Mouse (Mus musculus) hindbrain, embryonic 12.5 days (tissue): ENCODE results near the gene Mrpl45. TPM values are rescaled to one million over a fixed set of nuclear protein-coding genes. Genes with fewer than 3 reads are reported as not detected.

Experiments used
- ATAC-seq: fragments of 200-750 bp; cut with Nextera tagmentation; 2 replicates; pipeline ENCODE4 v1.8.0; 2017; ENCODE audit warnings: moderate TSS enrichment; ENCODE audit not compliant: low FRiP score
- H3K27ac ChIP-seq: fragments of 300-500 bp; sonication (generic); 2 replicates; pipeline ENCODE4 v1.5.1; 2016; ENCODE audit warnings: mild to moderate bottlenecking
- H3K27me3 ChIP-seq: fragments of 300-500 bp; sonication (generic); 2 replicates; pipeline ENCODE4 v1.6.1; 2016; ENCODE audit warnings: mild to moderate bottlenecking
- H3K36me3 ChIP-seq: fragments of 300-500 bp; sonication (generic); 2 replicates; pipeline ENCODE4 v1.6.1; 2016; ENCODE audit warnings: mild to moderate bottlenecking
- H3K4me1 ChIP-seq: fragments of 300-500 bp; sonication (generic); 2 replicates; pipeline ENCODE4 v1.6.1; 2016
- H3K4me2 ChIP-seq: fragments of 300-500 bp; sonication (generic); replicated peaks from 2 replicates; pipeline ENCODE4 v1.6.1; 2016; ENCODE audit warnings: mild to moderate bottlenecking
- H3K4me3 ChIP-seq: fragments of 300-500 bp; sonication (generic); 2 replicates; pipeline ENCODE4 v1.5.1; 2016; ENCODE audit warnings: mild to moderate bottlenecking
- H3K9ac ChIP-seq: fragments of 300-500 bp; sonication (generic); 2 replicates; pipeline ENCODE4 v1.6.1; 2016; ENCODE audit warnings: mild to moderate bottlenecking, moderate library complexity
- H3K9me3 ChIP-seq: fragments of 300-500 bp; sonication (generic); replicated peaks from 2 replicates; pipeline ENCODE4 v1.6.1; 2016; ENCODE audit warnings: mild to moderate bottlenecking
- WGBS: fragments of 180-500 bp; shearing (Covaris S2); methylation state at CpG from one replicate; pipeline ENCODE4 v1.1.7; 2016; 5-methylcytosine and 5-hydroxymethylcytosine counted together
- polyA plus RNA-seq: library from polyadenylated mRNA; unstranded; fragments of >200 nt; fragmentation: Nextera tagmentation; extraction: Ambion mirVana; gene quantifications from 2 replicates; pipeline ENCODE4 v1.2.1, GENCODE M21; 2016

The Mrpl45 gene
- polyA plus RNA-seq, 1 experiment from 2014 or later = 44.9 TPM

DNA sequence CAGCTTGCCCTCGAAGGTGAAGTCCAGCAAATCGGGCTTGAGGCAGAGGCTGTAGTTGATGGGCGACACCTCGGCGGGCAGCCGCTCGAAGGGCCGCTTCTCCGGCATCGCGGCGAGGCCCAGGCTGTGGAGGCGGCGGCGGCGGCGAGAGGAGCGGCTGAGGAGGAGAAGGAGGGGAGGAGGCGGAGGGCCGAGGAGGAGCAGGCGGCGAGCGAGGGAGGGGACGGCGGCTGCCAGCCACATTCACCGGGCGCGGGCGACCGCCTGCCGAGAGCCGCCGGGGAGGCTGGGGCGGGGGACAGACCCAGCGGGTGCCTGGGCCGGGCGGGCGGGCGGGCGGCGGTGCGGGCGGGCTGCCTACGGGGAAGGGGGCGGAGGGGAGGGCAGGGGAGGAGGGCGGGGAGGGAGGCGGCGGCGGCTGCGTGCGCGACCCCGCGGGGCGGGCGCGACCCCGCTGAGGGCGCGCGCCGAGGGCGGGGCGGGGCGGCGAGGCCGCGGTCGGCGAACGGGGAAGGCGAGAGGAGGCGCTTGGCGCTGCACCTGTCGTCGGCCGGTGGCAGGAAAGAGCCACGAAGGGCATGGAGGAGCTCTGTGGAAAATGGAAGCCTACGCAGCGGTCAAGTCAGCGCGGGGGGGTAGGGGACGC is 35.2 kb upstream of the Mrpl45 start, which contains the start of gene Npepps:
Gene Npepps (minus strand): TSS at position 423 of the 646 bp plus-strand sequence.
- Histone ChIP-seq H3K36me3 (no peaks in the 10 kb centered on the region), H3K27ac (peak within 1 kb of the TSS; percentile 95), H3K9me3 (no peaks in the 10 kb centered on the region), H3K4me1 (peaks cover 18% of the 10 kb centered on the region), H3K4me3 (peak within 1 kb of the TSS; percentile 98), H3K9ac (peak within 1 kb of the TSS; percentile 91), H3K27me3 (no peaks in the 10 kb centered on the region), H3K4me2 (peak within 1 kb of the TSS; percentile 62)
- peak; percentile 60 for ATAC-seq
- WGBS = 1% methylated on average over 55 of the region's 83 CpGs

DNA sequence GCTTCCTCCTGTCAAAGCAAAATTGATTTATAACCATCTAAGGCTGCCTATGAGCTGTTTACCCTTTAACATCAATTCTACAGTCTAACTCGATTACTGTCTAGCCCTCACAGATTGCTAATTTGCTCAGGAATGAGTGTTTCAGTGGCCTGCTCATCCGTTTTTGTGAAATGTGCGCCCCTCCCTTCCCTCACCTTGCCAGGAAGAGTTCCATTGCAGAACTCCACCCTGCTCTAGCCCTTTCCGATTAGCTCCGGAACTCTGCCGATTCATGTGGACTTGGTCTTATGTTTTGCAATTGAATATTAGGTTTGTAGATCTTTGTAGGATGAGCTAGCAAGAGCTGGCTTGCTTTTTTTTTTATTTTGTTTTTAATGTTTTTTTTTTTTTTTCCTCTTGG is 33.3 kb upstream of the Mrpl45 start:
- no peak overlapping the region for H3K27ac ChIP-seq
- H3K9me3 ChIP-seq = no peaks in the 10 kb centered on the region
- no peak overlapping the region for H3K9ac ChIP-seq
- no peaks in the 10 kb centered on the region for H3K36me3 ChIP-seq
- ATAC-seq = no peak
- H3K4me1 ChIP-seq = peaks cover 15% of the 10 kb centered on the region
- 86% methylated on average over 6 of the region's 6 CpGs for WGBS
- no peak overlapping the region for H3K4me3 ChIP-seq
- no peak overlapping the region for H3K4me2 ChIP-seq
- H3K27me3 ChIP-seq = no peaks in the 10 kb centered on the region

DNA sequence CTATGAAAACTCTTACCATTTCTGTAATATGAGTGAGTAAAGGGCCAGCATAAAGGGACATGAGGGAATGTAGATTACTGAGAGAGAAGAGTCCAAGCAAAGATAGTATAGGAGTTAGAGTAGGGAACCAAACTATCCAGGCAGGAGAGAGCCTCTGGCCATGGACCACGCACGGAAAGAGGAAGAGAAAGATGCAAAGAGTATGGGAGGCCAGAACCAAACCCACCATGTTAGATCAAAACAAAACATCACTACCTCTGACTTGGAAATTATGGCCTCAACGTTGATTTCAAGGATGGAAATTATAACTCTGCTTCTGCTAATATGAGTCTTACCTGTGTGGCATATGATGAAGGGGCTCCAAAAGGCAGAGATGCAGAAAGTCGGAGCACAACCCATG is 30.7 kb upstream of the Mrpl45 start:
- H3K9me3 ChIP-seq = no peaks in the 10 kb centered on the region
- H3K27ac ChIP-seq = no peak overlapping the region
- H3K36me3 ChIP-seq = no peaks in the 10 kb centered on the region
- peaks cover 4% of the 10 kb centered on the region; the same call in 1 of the 2 replicates for H3K4me1 ChIP-seq
- no peak overlapping the region for H3K4me3 ChIP-seq
- WGBS = 76% methylated on average over 4 of the region's 4 CpGs
- H3K9ac ChIP-seq = no peak overlapping the region
- ATAC-seq = no peak
- H3K4me2 ChIP-seq = no peak overlapping the region
- no peaks in the 10 kb centered on the region for H3K27me3 ChIP-seq

DNA sequence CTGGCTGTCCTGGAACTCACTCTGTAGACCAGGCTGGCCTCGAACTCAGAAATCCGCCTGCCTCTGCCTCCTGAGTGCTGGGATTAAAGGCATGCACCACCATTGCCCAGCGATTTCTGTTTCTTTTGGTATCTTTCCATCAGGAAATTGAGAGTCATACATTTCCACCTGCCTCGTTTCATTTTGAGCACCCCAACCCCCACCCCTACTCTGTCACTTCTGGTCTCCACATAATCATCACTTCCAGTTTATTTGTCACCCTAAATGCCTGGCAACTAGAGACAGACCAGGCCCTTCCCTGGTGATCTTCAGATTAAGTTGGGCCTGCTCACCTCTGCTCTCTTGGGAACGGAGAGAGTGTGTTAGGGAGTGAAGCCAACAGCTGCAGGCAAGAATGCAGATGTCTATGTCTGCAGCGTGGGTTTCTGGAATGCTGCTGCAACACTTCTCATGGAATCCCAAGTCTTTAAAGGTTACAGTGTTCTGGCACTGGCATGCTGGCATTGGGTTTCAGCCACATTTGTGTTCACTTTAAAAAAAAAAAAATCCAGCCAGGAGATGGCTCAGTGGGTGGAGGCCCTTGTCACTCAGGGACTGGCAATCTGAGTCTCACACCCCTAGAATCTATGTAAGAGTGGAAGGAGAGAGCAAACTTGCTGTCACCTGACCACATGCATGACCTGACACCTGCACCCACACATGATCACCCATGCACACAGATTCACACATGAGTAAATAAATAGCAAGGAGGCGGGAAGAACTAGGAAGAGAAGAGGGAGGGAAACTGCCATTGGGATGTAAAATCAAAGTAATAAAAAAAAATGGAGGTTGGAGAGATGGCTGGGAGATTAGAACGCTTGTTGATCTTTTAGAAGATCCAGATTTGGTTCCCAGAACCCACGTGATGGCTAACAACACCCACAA is 29.4 kb upstream of the Mrpl45 start:
- Histone ChIP-seq H3K9me3 (no peaks in the 10 kb centered on the region), H3K27me3 (no peaks in the 10 kb centered on the region), H3K9ac (no peak overlapping the region), H3K27ac (no peak overlapping the region), H3K4me1 (peaks cover 7% of the 10 kb centered on the region; the same call in 1 of the 2 replicates), H3K4me2 (no peak overlapping the region), H3K4me3 (no peak overlapping the region), H3K36me3 (no peaks in the 10 kb centered on the region)
- no peak for ATAC-seq
- 82% methylated on average over 9 of the region's 9 CpGs for WGBS

DNA sequence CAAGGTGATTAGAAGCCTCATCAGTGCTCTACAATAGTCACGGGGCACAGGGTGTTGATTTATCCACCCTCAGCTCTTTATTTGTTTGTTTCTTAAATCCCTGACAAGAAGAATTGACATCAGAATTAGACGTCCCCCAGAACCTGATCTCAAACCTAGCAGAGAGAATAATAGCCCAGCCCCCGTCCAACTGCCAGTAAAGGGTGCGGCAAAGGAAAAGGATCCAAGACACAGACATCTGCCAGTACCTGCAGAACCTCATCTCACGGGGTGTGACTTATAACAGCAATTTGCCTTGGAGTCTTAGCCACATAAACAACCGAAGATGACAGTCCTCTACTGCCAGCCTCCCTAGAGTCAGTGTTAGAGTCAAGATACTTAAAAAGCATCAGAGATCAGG is 28.5 kb upstream of the Mrpl45 start:
- Histone ChIP-seq H3K27me3 (no peaks in the 10 kb centered on the region), H3K9ac (no peak overlapping the region), H3K9me3 (no peaks in the 10 kb centered on the region), H3K4me1 (peaks cover 7% of the 10 kb centered on the region; the same call in 1 of the 2 replicates), H3K4me2 (no peak overlapping the region), H3K4me3 (no peak overlapping the region), H3K27ac (no peak overlapping the region), H3K36me3 (no peaks in the 10 kb centered on the region)
- WGBS = 63% methylated on average over 6 of the region's 6 CpGs
- ATAC-seq = no peak

DNA sequence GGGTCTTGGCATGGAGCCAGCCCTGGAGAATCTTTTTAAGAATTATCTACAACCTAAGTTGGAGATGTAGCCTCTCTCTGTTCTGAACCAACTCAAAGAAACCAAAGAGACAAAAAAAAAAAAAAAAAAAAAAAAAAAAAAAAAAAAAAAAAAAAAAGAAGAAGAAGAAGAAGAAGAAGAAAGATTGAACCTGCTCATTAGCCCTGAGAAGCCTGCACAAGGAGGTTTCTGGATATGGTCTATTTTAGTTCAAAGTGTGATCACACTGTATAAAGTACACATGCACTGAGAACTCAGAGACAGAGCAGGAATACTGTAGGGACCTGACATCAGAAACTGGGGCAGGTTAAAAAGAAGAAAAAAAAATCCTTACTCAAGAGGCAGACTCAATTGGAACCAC is 27.9 kb upstream of the Mrpl45 start:
- Histone ChIP-seq H3K4me1 (peaks cover 7% of the 10 kb centered on the region; the same call in 1 of the 2 replicates), H3K9me3 (no peaks in the 10 kb centered on the region), H3K9ac (no peak overlapping the region), H3K4me2 (no peak overlapping the region), H3K36me3 (no peaks in the 10 kb centered on the region), H3K27me3 (no peaks in the 10 kb centered on the region), H3K27ac (no peak overlapping the region), H3K4me3 (no peak overlapping the region)
- ATAC-seq = no peak

DNA sequence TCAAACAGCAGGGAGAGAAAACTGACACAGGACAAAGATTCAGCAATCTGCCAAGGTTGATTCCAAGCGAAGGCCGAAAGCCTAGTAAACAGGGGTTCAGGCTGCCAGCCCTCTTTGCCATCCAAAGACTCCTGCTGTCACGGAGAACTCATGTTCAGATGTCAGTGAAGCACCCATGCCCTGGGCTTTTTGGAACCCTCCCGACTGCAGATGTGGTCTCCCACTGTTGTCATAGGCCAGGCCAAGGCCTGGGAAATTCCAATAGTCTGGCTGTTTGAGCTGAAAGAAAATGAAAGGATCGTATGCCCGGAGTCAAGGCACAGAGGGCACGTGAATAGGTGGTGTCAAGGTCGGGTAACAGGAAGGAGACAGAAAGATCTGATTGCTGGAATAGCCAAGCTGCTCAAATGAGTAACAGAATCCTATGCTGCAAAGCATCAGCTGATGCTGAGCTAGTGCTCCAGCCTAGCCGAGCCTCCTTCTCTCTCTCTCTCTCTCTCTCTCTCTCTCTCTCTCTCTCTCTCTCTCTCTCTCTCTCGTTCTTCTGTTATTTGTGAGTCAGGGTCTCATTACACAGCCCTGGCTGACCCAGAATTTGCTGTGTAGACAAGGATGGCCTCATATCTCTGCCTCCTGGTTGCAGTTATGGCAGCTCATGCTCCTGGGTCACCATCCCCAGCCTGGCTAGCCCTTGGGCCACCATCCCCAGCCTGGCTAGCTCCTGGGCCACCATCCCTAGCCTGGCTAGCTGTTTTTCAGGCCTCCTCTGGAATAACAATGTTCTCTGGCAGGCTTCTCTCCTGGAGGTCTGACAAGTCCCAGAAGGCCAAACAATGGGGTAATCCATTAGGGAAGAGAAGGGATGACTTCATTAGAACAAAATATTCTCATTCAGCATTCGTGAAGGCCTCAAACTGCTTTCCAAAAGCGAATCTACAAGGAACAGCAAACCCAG is 26.0 kb upstream of the Mrpl45 start:
- no peak overlapping the region for H3K4me3 ChIP-seq
- peaks cover 7% of the 10 kb centered on the region; the same call in 1 of the 2 replicates for H3K4me1 ChIP-seq
- H3K9ac ChIP-seq = no peak overlapping the region
- no peak for ATAC-seq
- no peak overlapping the region for H3K27ac ChIP-seq
- WGBS = 39% methylated on average over 12 of the region's 12 CpGs
- no peaks in the 10 kb centered on the region for H3K36me3 ChIP-seq
- H3K27me3 ChIP-seq = no peaks in the 10 kb centered on the region
- H3K9me3 ChIP-seq = no peaks in the 10 kb centered on the region
- no peak overlapping the region for H3K4me2 ChIP-seq

DNA sequence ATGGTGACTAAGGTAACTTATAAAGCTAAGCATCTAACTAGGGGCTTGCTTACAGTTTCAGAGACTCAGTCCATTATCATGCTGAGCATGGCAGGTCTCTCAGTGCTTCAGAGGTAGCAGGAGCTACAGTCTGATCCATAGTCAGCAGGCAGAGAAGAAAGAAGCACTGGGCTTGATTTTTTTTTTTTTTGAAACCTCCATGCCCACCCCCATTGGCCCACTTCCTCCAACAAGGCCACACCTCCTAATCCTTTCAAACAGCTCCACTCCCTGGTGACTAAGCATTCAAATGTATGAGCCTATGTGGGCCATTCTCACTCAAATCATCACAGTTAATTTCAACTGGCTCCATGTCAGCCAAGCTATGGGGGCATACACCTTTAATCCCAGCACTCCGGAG is 22.8 kb upstream of the Mrpl45 start:
- no peaks in the 10 kb centered on the region for H3K9me3 ChIP-seq
- H3K27me3 ChIP-seq = no peaks in the 10 kb centered on the region
- no peaks in the 10 kb centered on the region for H3K36me3 ChIP-seq
- no peak overlapping the region for H3K27ac ChIP-seq
- no peak overlapping the region for H3K4me2 ChIP-seq
- peaks cover 7% of the 10 kb centered on the region; the same call in 1 of the 2 replicates for H3K4me1 ChIP-seq
- no peak for ATAC-seq
- H3K4me3 ChIP-seq = no peak overlapping the region
- 94% methylated on average over 1 of the region's 1 CpGs for WGBS
- no peak overlapping the region for H3K9ac ChIP-seq

DNA sequence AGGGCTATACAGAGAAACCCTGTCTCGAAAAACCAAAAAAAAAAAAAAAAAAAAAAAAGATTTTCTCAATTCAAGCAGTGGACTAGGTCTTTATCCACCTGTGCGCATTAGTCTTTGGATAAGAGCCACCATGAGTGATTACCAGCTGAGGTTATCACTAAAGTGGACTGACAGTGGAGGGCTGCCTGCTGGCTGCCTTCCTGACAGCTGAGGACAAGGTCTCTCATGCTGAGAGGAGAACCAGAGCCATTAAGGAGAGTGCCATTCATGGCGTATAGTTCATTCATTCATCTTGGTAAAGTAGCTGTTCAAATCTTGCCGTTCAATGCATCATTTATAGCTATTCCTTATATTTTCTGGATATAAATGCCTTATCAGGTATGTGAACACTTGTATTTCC is 19.0 kb upstream of the Mrpl45 start:
- ATAC-seq = no peak
- Histone ChIP-seq H3K9me3 (no peaks in the 10 kb centered on the region), H3K4me2 (no peak overlapping the region), H3K9ac (no peak overlapping the region), H3K4me3 (no peak overlapping the region), H3K4me1 (no peaks in the 10 kb centered on the region), H3K27ac (no peak overlapping the region), H3K36me3 (no peaks in the 10 kb centered on the region), H3K27me3 (no peaks in the 10 kb centered on the region)
- 88% methylated on average over 3 of the region's 4 CpGs for WGBS

DNA sequence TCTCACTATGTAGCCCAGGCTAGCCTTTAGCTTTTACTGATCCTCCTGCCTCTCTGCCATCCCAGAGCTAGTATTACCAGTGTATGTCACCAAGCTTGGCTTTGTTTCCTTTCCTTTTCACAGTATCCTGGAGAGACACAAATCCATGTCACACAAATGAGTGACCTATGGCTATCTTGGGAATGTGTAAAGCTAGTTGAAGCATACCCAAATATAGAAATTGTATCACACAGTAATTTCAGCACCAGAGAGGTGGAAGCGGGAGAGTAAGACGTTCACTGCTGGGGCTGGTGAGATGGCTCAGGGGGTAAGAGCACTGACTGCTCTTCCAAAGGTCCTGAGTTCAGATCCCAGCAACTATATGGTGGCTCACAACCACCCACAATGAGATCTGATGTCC is 15.6 kb upstream of the Mrpl45 start:
- Histone ChIP-seq H3K27ac (no peak overlapping the region), H3K9ac (no peak overlapping the region), H3K27me3 (no peaks in the 10 kb centered on the region), H3K4me3 (no peak overlapping the region), H3K4me1 (no peaks in the 10 kb centered on the region), H3K36me3 (no peaks in the 10 kb centered on the region), H3K4me2 (no peak overlapping the region), H3K9me3 (no peaks in the 10 kb centered on the region)
- 89% methylated on average over 2 of the region's 2 CpGs for WGBS
- ATAC-seq = no peak

DNA sequence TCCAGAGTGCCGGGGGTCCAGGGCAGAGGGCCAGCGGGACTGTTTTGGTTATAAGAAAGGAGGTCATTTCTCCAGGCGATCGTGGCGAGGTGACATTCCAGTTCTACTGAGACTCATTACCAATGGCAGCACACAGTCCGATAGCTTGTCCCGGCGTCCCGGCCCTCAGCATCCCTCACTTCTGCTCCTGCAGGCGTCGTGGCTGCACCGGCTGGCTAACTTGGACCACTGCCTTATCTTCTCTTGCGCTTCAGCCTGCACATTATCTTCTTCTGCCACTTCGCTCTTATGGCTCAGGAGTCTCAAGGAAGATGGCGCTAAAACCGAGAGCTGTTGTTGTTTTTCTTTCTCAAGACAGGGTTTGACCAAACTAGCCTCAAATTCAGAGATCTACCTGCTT is 14.1 kb upstream of the Mrpl45 start:
- Histone ChIP-seq H3K4me3 (no peak overlapping the region), H3K27me3 (no peaks in the 10 kb centered on the region), H3K9me3 (no peaks in the 10 kb centered on the region), H3K4me1 (no peaks in the 10 kb centered on the region), H3K36me3 (no peaks in the 10 kb centered on the region), H3K4me2 (no peak overlapping the region), H3K9ac (no peak overlapping the region), H3K27ac (no peak overlapping the region)
- no peak for ATAC-seq
- 93% methylated on average over 16 of the region's 16 CpGs for WGBS

DNA sequence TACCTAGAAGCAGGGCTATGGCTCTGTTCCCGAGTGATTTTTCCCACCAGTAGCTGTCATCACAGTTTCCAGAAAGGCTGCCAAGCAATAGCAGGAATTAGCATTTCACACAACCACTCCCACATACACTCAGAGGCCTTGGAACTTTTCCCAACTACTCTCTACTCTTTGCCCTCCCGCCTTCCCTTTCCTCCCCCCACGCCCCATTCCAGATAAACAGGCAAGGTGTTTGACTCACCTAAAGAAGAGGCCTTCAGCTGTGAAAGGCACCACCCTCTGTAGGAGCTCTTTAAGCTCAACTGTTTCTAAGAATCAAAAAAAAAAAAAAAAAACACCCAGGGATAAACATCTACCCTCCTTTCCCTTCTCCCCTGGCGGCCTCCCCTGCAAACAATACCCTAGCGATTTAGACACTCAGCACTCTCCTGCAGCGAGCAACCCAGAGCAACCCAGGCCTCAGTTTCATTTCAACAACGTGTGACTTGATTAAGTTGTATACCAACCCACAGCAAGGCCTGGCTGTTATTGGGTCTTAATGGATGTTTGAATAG is 13.2 kb upstream of the Mrpl45 start:
- no peaks in the 10 kb centered on the region for H3K36me3 ChIP-seq
- no peak overlapping the region for H3K4me2 ChIP-seq
- H3K27ac ChIP-seq = no peak overlapping the region
- H3K9ac ChIP-seq = no peak overlapping the region
- ATAC-seq = no peak
- H3K4me3 ChIP-seq = no peak overlapping the region
- H3K4me1 ChIP-seq = no peaks in the 10 kb centered on the region
- H3K27me3 ChIP-seq = no peaks in the 10 kb centered on the region
- WGBS = 45% methylated on average over 7 of the region's 7 CpGs
- H3K9me3 ChIP-seq = no peaks in the 10 kb centered on the region
